Mouse (Mus musculus) limb, embryonic 15.5 days (tissue): ENCODE results near the gene Opn1sw. TPM values are rescaled to one million over a fixed set of nuclear protein-coding genes. Genes with fewer than 3 reads are reported as not detected.
"Not testable (repeated sequence)": the region's sequence is repeated elsewhere in the genome, so short reads cannot be mapped to it uniquely, and the experiment has no call there.

Source experiments
- ATAC-seq: fragments of 200-750 bp; cut with Nextera tagmentation; 2 replicates; pipeline ENCODE4 v1.8.0; 2017; ENCODE audit warnings: low read depth, moderate TSS enrichment; ENCODE audit not compliant: insufficient number of reproducible peaks, low FRiP score, low TSS enrichment
- H3K27ac ChIP-seq: fragments of 300-500 bp; sonication (generic); 2 replicates; pipeline ENCODE4 v1.5.1; 2015; ENCODE audit warnings: moderate library complexity, mild to moderate bottlenecking, inconsistent platforms
- H3K27me3 ChIP-seq: fragments of 300-500 bp; sonication (generic); 2 replicates; pipeline ENCODE4 v1.6.1; 2015; ENCODE audit warnings: inconsistent platforms
- H3K36me3 ChIP-seq: fragments of 300-500 bp; sonication (generic); 2 replicates; pipeline ENCODE4 v1.6.1; 2015; ENCODE audit warnings: inconsistent platforms
- H3K4me1 ChIP-seq: fragments of 300-500 bp; sonication (generic); 2 replicates; pipeline ENCODE4 v1.6.1; 2015; ENCODE audit warnings: inconsistent platforms
- H3K4me2 ChIP-seq: fragments of 300-500 bp; sonication (generic); 2 replicates; pipeline ENCODE4 v1.6.1; 2015; ENCODE audit warnings: mild to moderate bottlenecking, inconsistent platforms
- H3K4me3 ChIP-seq: fragments of 300-500 bp; sonication (generic); 2 replicates; pipeline ENCODE4 v1.5.1; 2015; ENCODE audit warnings: mild to moderate bottlenecking, inconsistent platforms
- H3K9ac ChIP-seq: fragments of 300-500 bp; sonication (generic); 2 replicates; pipeline ENCODE4 v1.6.1; 2015; ENCODE audit warnings: inconsistent platforms
- H3K9me3 ChIP-seq: fragments of 300-500 bp; sonication (generic); 2 replicates; pipeline ENCODE4 v1.6.1; 2016; ENCODE audit warnings: inconsistent platforms
- WGBS: fragments of 180-500 bp; shearing (Covaris S2); methylation state at CpG from one replicate; pipeline ENCODE4 v1.1.7; 2015; 5-methylcytosine and 5-hydroxymethylcytosine counted together
- polyA plus RNA-seq: library from polyadenylated mRNA; unstranded; fragments of >200 nt; fragmentation: Nextera tagmentation; extraction: Ambion mirVana; gene quantifications from 2 replicates; pipeline ENCODE4 v1.2.1, GENCODE M21; 2015

Opn1sw gene
- polyA plus RNA-seq, 1 experiment from 2014 or later, result 1.1 TPM

- Histone ChIP-seq H3K9ac (no peak overlapping the region), H3K27ac (peak overlapping the region; percentile 43; the same call in 1 of the 2 replicates), H3K27me3 (no peaks in the 10 kb centered on the region), H3K4me1 (peaks cover 20% of the 10 kb centered on the region), H3K9me3 (no peaks in the 10 kb centered on the region), H3K4me3 (no peak overlapping the region), H3K36me3 (peaks cover 63% of the 10 kb centered on the region), H3K4me2 (no peak overlapping the region)
- ATAC-seq, result peak; percentile 30; the same call in 1 of the 2 replicates
- WGBS, result 31% methylated on average over 7 of the region's 7 CpGs
Measured at GRCm38 (mm10) chr6:29362246-29363128, 25.8 kb downstream of the Opn1sw start.

- Histone ChIP-seq H3K4me1 (peaks cover 20% of the 10 kb centered on the region), H3K4me2 (no peak overlapping the region), H3K9ac (no peak overlapping the region), H3K4me3 (no peak overlapping the region), H3K27ac (no peak overlapping the region), H3K9me3 (no peaks in the 10 kb centered on the region), H3K36me3 (peaks cover 53% of the 10 kb centered on the region), H3K27me3 (no peaks in the 10 kb centered on the region)
- ATAC-seq, result no peak
- 80% methylated on average over 6 of the region's 6 CpGs for WGBS
Measured at GRCm38 (mm10) chr6:29360211-29360610, 28.1 kb downstream of the Opn1sw start.

- H3K36me3 ChIP-seq, result peaks cover 49% of the 10 kb centered on the region
- H3K27ac ChIP-seq, result no peak overlapping the region
Measured at GRCm38 (mm10) chr6:29359386-29359785, 28.9 kb downstream of the Opn1sw start.

GRCm38 (mm10) chr6:29352816-29353215 lies 35.5 kb downstream of the Opn1sw start:
- no peak for ATAC-seq
- H3K27me3 ChIP-seq, result no peaks in the 10 kb centered on the region
- WGBS, result 74% methylated on average over 5 of the region's 5 CpGs
- H3K9me3 ChIP-seq, result no peaks in the 10 kb centered on the region
- peaks cover 20% of the 10 kb centered on the region for H3K4me1 ChIP-seq
- no peak overlapping the region for H3K27ac ChIP-seq
- no peak overlapping the region for H3K4me2 ChIP-seq
- peaks cover 13% of the 10 kb centered on the region for H3K36me3 ChIP-seq
- no peak overlapping the region for H3K9ac ChIP-seq
- H3K4me3 ChIP-seq, result no peak overlapping the region

More at GRCm38 (mm10) chr6:29359386-29359785, 28.9 kb downstream of the Opn1sw start:
- 86% methylated on average over 3 of the region's 3 CpGs for WGBS
- no peaks in the 10 kb centered on the region for H3K27me3 ChIP-seq
- H3K4me1 ChIP-seq, result peaks cover 20% of the 10 kb centered on the region
- no peaks in the 10 kb centered on the region for H3K9me3 ChIP-seq
- no peak overlapping the region for H3K4me3 ChIP-seq
- no peak overlapping the region for H3K9ac ChIP-seq
- ATAC-seq, result no peak
- no peak overlapping the region for H3K4me2 ChIP-seq

GRCm38 (mm10) chr6:29351613-29352012 lies 36.7 kb downstream of the Opn1sw start:
- Histone ChIP-seq H3K9me3 (no peaks in the 10 kb centered on the region), H3K27me3 (no peaks in the 10 kb centered on the region), H3K4me1 (peaks cover 25% of the 10 kb centered on the region), H3K36me3 (peaks cover 4% of the 10 kb centered on the region), H3K4me3 (no peak overlapping the region), H3K27ac (no peak overlapping the region), H3K4me2 (no peak overlapping the region), H3K9ac (no peak overlapping the region)
- no peak for ATAC-seq

- Histone ChIP-seq H3K27me3 (no peaks in the 10 kb centered on the region), H3K27ac (peak overlapping the region; percentile 91), H3K4me1 (peaks cover 25% of the 10 kb centered on the region), H3K9me3 (no peaks in the 10 kb centered on the region), H3K4me3 (peak overlapping the region; percentile 86), H3K4me2 (peak overlapping the region; percentile 49; the same call in 1 of the 2 replicates), H3K36me3 (no peaks in the 10 kb centered on the region), H3K9ac (peak overlapping the region; percentile 98)
- WGBS, result 0% methylated on average over 15 of the region's 15 CpGs
- no peak; the same call in 1 of the 2 replicates for ATAC-seq
Measured at GRCm38 (mm10) chr6:29348371-29348724, 39.9 kb downstream of the Opn1sw start.

GRCm38 (mm10) chr6:29347665-29348370 lies 40.5 kb downstream of the Opn1sw start, which contains the start of gene Calu:
Gene Calu (plus strand): TSS chr6:29348069.
- ATAC-seq, result peak; percentile 99
- Histone ChIP-seq H3K9me3 (no peaks in the 10 kb centered on the region), H3K4me3 (peak within 1 kb of the TSS; percentile 86), H3K36me3 (no peaks in the 10 kb centered on the region), H3K4me1 (peaks cover 23% of the 10 kb centered on the region), H3K27ac (peak within 1 kb of the TSS; percentile 93), H3K9ac (peak within 1 kb of the TSS; percentile 98), H3K4me2 (peak within 1 kb of the TSS; percentile 60), H3K27me3 (no peaks in the 10 kb centered on the region)
- under 1% methylated on average over 55 of the region's 55 CpGs for WGBS

GRCm38 (mm10) chr6:29347189-29347588 lies 41.1 kb downstream of the Opn1sw start:
- Histone ChIP-seq H3K9me3 (no peaks in the 10 kb centered on the region), H3K27me3 (no peaks in the 10 kb centered on the region), H3K9ac (peak overlapping the region; percentile 60), H3K27ac (peak overlapping the region; percentile 93), H3K36me3 (no peaks in the 10 kb centered on the region), H3K4me2 (peak overlapping the region; percentile 60), H3K4me1 (peaks cover 20% of the 10 kb centered on the region), H3K4me3 (peak overlapping the region; percentile 86)
- 27% methylated on average over 7 of the region's 7 CpGs for WGBS
- ATAC-seq, result no peak

- not testable (repeated sequence) for H3K36me3 ChIP-seq, H3K9ac ChIP-seq, ATAC-seq, H3K4me2 ChIP-seq, H3K27ac ChIP-seq, H3K9me3 ChIP-seq, H3K27me3 ChIP-seq, H3K4me3 ChIP-seq
- peaks cover 20% of the 10 kb centered on the region for H3K4me1 ChIP-seq
- WGBS, result 97% methylated on average over 2 of the region's 2 CpGs
Measured at GRCm38 (mm10) chr6:29346512-29346911, 41.8 kb downstream of the Opn1sw start.

- Histone ChIP-seq H3K4me3 (no peak overlapping the region), H3K27ac (no peak overlapping the region), H3K36me3 (no peaks in the 10 kb centered on the region), H3K4me1 (no peaks in the 10 kb centered on the region), H3K9me3 (no peaks in the 10 kb centered on the region), H3K9ac (no peak overlapping the region), H3K27me3 (no peaks in the 10 kb centered on the region), H3K4me2 (no peak overlapping the region)
- WGBS, result 64% methylated on average over 4 of the region's 4 CpGs
- no peak for ATAC-seq
Measured at GRCm38 (mm10) chr6:29329514-29329913, 58.8 kb downstream of the Opn1sw start.

- no peak for ATAC-seq
- Histone ChIP-seq H3K36me3 (no peaks in the 10 kb centered on the region), H3K9me3 (no peaks in the 10 kb centered on the region), H3K9ac (no peak overlapping the region), H3K27ac (no peak overlapping the region), H3K4me2 (no peak overlapping the region), H3K27me3 (no peaks in the 10 kb centered on the region), H3K4me1 (no peaks in the 10 kb centered on the region), H3K4me3 (no peak overlapping the region)
- WGBS, result 79% methylated on average over 9 of the region's 9 CpGs
Measured at GRCm38 (mm10) chr6:29326961-29327360, 61.3 kb downstream of the Opn1sw start.
